Mouse (Mus musculus): ENCODE data around the gene Cecr2. TPM values are rescaled to one million over a fixed set of nuclear protein-coding genes. Genes with fewer than 3 reads are reported as not detected.

Cecr2 gene
- 52.4 and 81.6 TPM in 2 replicates for polyA plus RNA-seq (2012; ENCODE audit: low replicate concordance)

GRCm38 (mm10) chr6:120665816-120666760, at the start of gene Cecr2:
Cecr2 (plus strand) TSS chr6:120666369.

GRCm38 (mm10) chr6:120773149-120773628, 107.0 kb downstream of the Cecr2 start, which contains the start of gene Slc25a18:
Slc25a18 (plus strand) TSS chr6:120773578.

Other genes starting within 250 kb of the Cecr2 start
- 26.2 and 30.6 TPM in 2 replicates for gene Il17ra, start 203.1 kb upstream of the Cecr2 start, polyA plus RNA-seq (2012; ENCODE audit: low replicate concordance)
- 0.15 and 0.21 TPM in 2 replicates for gene Tmem121b, start 172.6 kb upstream of the Cecr2 start, polyA plus RNA-seq (2012; ENCODE audit: low replicate concordance)
- gene Hdhd5, start 135.1 kb upstream of the Cecr2 start, polyA plus RNA-seq (2012; ENCODE audit: low replicate concordance) = 9.0 and 13.4 TPM in 2 replicates
- 0.68 and 1.1 TPM in 2 replicates for gene Slc25a18, start 107.2 kb downstream of the Cecr2 start, polyA plus RNA-seq (2012; ENCODE audit: low replicate concordance)
- 18.6 and 82.6 TPM in 2 replicates for gene Atp6v1e1, start 156.4 kb downstream of the Cecr2 start, polyA plus RNA-seq (2012; ENCODE audit: low replicate concordance)
- 367 and 502 TPM in 2 replicates for gene Bcl2l13, start 169.8 kb downstream of the Cecr2 start, polyA plus RNA-seq (2012; ENCODE audit: low replicate concordance)

Data from leukemia stem cell, adult 10-12 weeks (primary cell).